ENCODE assay signal across 9 mouse cellular contexts in the genomic region with DNA sequence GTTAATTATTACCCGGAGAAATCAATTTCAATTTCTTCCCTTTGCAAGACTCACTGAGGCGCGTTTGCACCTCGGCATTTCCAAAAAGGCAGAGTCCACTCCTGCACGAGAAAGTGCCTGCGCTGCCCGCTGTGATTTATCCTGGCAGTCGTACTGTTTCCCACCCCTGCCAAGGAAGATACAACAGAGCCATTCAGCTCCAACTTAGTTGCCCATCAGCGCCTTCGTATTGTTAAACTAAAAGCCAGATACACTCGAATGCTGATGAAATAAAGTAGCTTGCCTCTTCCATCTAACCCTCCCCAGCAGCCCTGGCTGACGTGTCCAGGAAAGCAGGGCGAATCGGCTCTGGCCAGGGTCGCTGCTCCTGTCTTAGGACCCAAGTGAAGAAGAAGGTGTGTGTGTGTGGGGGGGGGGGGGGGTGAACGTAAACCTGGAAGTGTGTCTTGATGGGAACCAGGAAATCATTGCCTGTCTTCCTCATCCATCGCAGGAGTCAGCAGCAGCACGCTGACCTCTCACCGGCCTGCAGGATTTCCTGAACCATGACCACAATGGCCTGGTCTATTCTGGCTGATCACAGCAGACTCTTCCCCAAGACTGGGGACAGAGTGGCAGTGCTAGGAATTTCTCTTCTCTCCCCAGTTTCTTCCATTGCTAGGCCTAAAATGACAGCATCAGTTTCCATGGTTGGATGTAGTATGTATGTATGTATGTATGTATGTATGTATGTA.
DNase-seq lines count a peak whose midpoint lies in the region; ATAC-seq and TF ChIP-seq lines count a peak whose summit lies in the region.
"Had no signal": no experiment of that assay in that cellular context is flagged by ENCODE, and none has a peak within 500 bp of the region (broad histone marks: within the 10 kb centered on the region; RNA-seq: fewer than 3 reads in every experiment).

No protein-coding gene starts in this region.

- WGBS in forebrain, embryonic 12.5 days, result 26% methylated on average over 18 of the region's 19 CpGs
- WGBS in neural tube, embryonic 14.5 days, result 18% methylated on average over 19 of the region's 19 CpGs

- peaks cover 4% of the 10 kb centered on the region; the same call in 1 of the 2 replicates for H3K9me3 ChIP-seq in forebrain, embryonic 12.5 days
- H3K9me3 ChIP-seq in neural tube, embryonic 14.5 days (ENCODE audit: control insufficient read depth, low read length), result no peaks in the 10 kb centered on the region

- no peaks in the 10 kb centered on the region for H3K36me3 ChIP-seq in forebrain, embryonic 12.5 days (replicated peaks)
- no peaks in the 10 kb centered on the region for H3K36me3 ChIP-seq in neural tube, embryonic 14.5 days (ENCODE audit: control insufficient read depth, insufficient read depth, low read length)

- H3K27me3 ChIP-seq in forebrain, embryonic 12.5 days, result peaks cover 14% of the 10 kb centered on the region
- H3K27me3 ChIP-seq in neural tube, embryonic 14.5 days (ENCODE audit: control insufficient read depth, insufficient read depth, low read length), result no peaks in the 10 kb centered on the region

- no peak for TF ChIP-seq CTCF in gastrocnemius, adult 2 months (IDR thresholded peaks at IDR 0.05)
- no peak for TF ChIP-seq CTCF in layer of hippocampus, adult 2 months (conservative IDR thresholded peaks at IDR 0.05)

- H3K4me1 ChIP-seq in forebrain, embryonic 12.5 days, result peaks cover 28% of the 10 kb centered on the region
- H3K4me1 ChIP-seq in neural tube, embryonic 14.5 days (ENCODE audit: control insufficient read depth, insufficient read depth, low read length), result peaks cover 29% of the 10 kb centered on the region

- no peak for ATAC-seq in forebrain, embryonic 12.5 days (ENCODE audit: low FRiP score)
- ATAC-seq in neural tube, embryonic 14.5 days (ENCODE audit: low read depth), result no peak

- H3K9ac ChIP-seq in forebrain, embryonic 12.5 days, result no peak overlapping the region
- H3K9ac ChIP-seq in neural tube, embryonic 14.5 days (replicated peaks; ENCODE audit: low read depth, low read length), result no peak overlapping the region

- peak overlapping the region; percentile 19 for H3K4me2 ChIP-seq in forebrain, embryonic 12.5 days
- H3K4me2 ChIP-seq in neural tube, embryonic 14.5 days (ENCODE audit: low read depth, low read length), result no peak overlapping the region; the same call in 1 of the 2 replicates

- H3K27ac ChIP-seq in forebrain, embryonic 12.5 days, result no peak overlapping the region
- H3K27ac ChIP-seq in neural tube, embryonic 14.5 days (ENCODE audit: low read depth, low read length), result peak overlapping the region; percentile 7; the same call in 1 of the 2 replicates
- no peak overlapping the region for H3K27ac ChIP-seq in gastrocnemius, adult 2 months
- no peak overlapping the region for H3K27ac ChIP-seq in layer of hippocampus, adult 2 months

- peak; percentile 61 for DNase-seq in left cerebral cortex, postnatal 4 days
- DNase-seq in left cerebral cortex, adult 9 months (ENCODE audit: low spot score in 2 of 2), result no peak
- DNase-seq in kidney, adult 9 months, result peak; percentile 66
- no peak for DNase-seq in gastrocnemius, adult 2 months
- no peak for DNase-seq in layer of hippocampus, adult 2 months (ENCODE audit: low spot score in 2 of 2)
- DNase-seq in left cerebral cortex, postnatal 14 days (ENCODE audit: low spot score in 2 of 2), result no peak
- DNase-seq: lung, adult 18-20 months had no signal

- intact Hi-C loops in left cerebral cortex, postnatal 4 days (cut with DNase I), result no loop called here
- intact Hi-C loops in gastrocnemius, adult 2 months (cut with DNase I), result no loop called here
- intact Hi-C loops in left cerebral cortex, postnatal 14 days (cut with DNase I), result no loop called here

- H3K4me3 ChIP-seq in forebrain, embryonic 12.5 days (replicated peaks), result no peak overlapping the region
- no peak overlapping the region for H3K4me3 ChIP-seq in neural tube, embryonic 14.5 days (ENCODE audit: low read depth, low read length)
- no peak overlapping the region for H3K4me3 ChIP-seq in gastrocnemius, adult 2 months
- H3K4me3 ChIP-seq in layer of hippocampus, adult 2 months, result no peak overlapping the region

Comparison
In these comparisons a context has a peak if more than half of its experiments do, and no peak if none do; other contexts are left out.
1. DNase-seq: peak in left cerebral cortex, postnatal 4 days (single experiment) and kidney, adult 9 months (single experiment); none in left cerebral cortex, adult 9 months (0 of 2), gastrocnemius, adult 2 months (single experiment), layer of hippocampus, adult 2 months (0 of 2) and left cerebral cortex, postnatal 14 days (0 of 2).